In the genomic region with DNA sequence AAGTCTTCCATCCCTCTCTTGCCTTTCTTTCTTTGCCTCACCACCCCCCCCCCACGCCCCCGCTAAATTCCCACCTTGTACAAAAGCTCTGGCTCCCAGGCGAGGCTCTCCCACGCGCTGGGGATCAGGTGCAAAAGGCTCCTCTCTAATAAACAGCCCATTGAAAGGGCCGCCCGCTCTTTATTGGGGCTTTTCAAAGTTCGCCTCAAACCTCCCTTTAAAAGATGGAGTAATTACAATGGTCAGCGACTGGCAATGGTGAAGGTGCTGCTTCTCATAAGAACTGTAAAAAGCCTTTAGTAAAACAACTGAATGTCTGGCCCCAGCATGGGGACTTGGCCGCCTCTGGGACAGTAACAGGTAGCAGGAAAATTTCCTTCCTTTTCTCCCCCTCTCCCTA, we compare ENCODE assay signal across 13 mouse cellular contexts. TPM values are rescaled to one million over a fixed set of nuclear protein-coding genes. Genes with fewer than 3 reads are reported as not detected.
DNase-seq lines count a peak whose midpoint lies in the region; ATAC-seq lines count a peak whose summit lies in the region.
"Had no signal": no experiment of that assay in that cellular context is flagged by ENCODE, and none has a peak within 500 bp of the region (broad histone marks: within the 10 kb centered on the region; RNA-seq: fewer than 3 reads in every experiment).

No protein-coding gene starts in this region.

- H3K4me1 ChIP-seq in limb, embryonic 11.5 days (ENCODE audit: control insufficient read depth, insufficient read depth, low read length): peaks cover 12% of the 10 kb centered on the region; the same call in 1 of the 2 replicates
- peaks cover 36% of the 10 kb centered on the region for H3K4me1 ChIP-seq in limb, embryonic 10.5 days
- peaks cover 18% of the 10 kb centered on the region for H3K4me1 ChIP-seq in forebrain, embryonic 11.5 days (replicated peaks; ENCODE audit: control insufficient read depth, insufficient read depth, low read length)
- H3K4me1 ChIP-seq in midbrain, embryonic 11.5 days (ENCODE audit: control insufficient read depth, insufficient read depth, low read length): peaks cover 30% of the 10 kb centered on the region
- peaks cover 2% of the 10 kb centered on the region; the same call in 1 of the 2 replicates for H3K4me1 ChIP-seq in heart, embryonic 11.5 days (ENCODE audit: control insufficient read depth, insufficient read depth, low read length)
- H3K4me1 ChIP-seq: liver, embryonic 12.5 days had no signal

- no peak for ATAC-seq in limb, embryonic 11.5 days (ENCODE audit: insufficient number of reproducible peaks, low FRiP score, low TSS enrichment, low read depth)
- no peak for ATAC-seq in forebrain, embryonic 11.5 days (replicated peaks; ENCODE audit: low FRiP score)
- ATAC-seq in midbrain, embryonic 11.5 days (ENCODE audit: low FRiP score): no peak
- ATAC-seq in heart, embryonic 11.5 days (replicated peaks; ENCODE audit: insufficient number of reproducible peaks, low FRiP score, low TSS enrichment): no peak
- no peak for ATAC-seq in megakaryocyte-erythroid progenitor cell, adult 5-6 weeks (replicated peaks; ENCODE audit: low FRiP score, low TSS enrichment, poor library complexity, severe bottlenecking)
- ATAC-seq: liver, embryonic 12.5 days had no signal

- no peaks in the 10 kb centered on the region for H3K9me3 ChIP-seq in limb, embryonic 11.5 days (ENCODE audit: control insufficient read depth, low read length)
- no peaks in the 10 kb centered on the region for H3K9me3 ChIP-seq in limb, embryonic 10.5 days (replicated peaks)
- no peaks in the 10 kb centered on the region for H3K9me3 ChIP-seq in forebrain, embryonic 11.5 days (ENCODE audit: control insufficient read depth, low read length)
- H3K9me3 ChIP-seq in midbrain, embryonic 11.5 days (ENCODE audit: control insufficient read depth, low read length): no peaks in the 10 kb centered on the region
- no peaks in the 10 kb centered on the region for H3K9me3 ChIP-seq in heart, embryonic 11.5 days (replicated peaks; ENCODE audit: control insufficient read depth, low read length)
- H3K9me3 ChIP-seq: liver, embryonic 12.5 days had no signal

- H3K4me2 ChIP-seq in limb, embryonic 11.5 days (ENCODE audit: low read depth, severe bottlenecking): no peak overlapping the region
- H3K4me2 ChIP-seq in forebrain, embryonic 11.5 days (ENCODE audit: low read depth, low read length, severe bottlenecking): peak overlapping the region; percentile 57; the same call in 1 of the 2 replicates
- H3K4me2 ChIP-seq in midbrain, embryonic 11.5 days: peak overlapping the region; percentile 57
- no peak overlapping the region for H3K4me2 ChIP-seq in heart, embryonic 11.5 days

- peak; percentile 23 for DNase-seq in limb, embryonic 11.5 days (ENCODE audit: low spot score)
- DNase-seq in limb, embryonic 10.5 days (ENCODE audit: low spot score): no peak
- peak; percentile 58 for DNase-seq in forebrain, embryonic 11.5 days (ENCODE audit: low spot score)
- peak; percentile 91 for DNase-seq in midbrain, embryonic 11.5 days (ENCODE audit: low spot score, missing footprints)
- DNase-seq in frontal cortex, postnatal 10 days (ENCODE audit: low spot score in 2 of 2): no peak
- no peak for DNase-seq in thymus, postnatal 14 days
- DNase-seq: kidney, postnatal 4 days had no signal

- H3K27me3 ChIP-seq in limb, embryonic 11.5 days (ENCODE audit: control insufficient read depth, insufficient read depth, low read length): peaks cover 70% of the 10 kb centered on the region
- H3K27me3 ChIP-seq in limb, embryonic 10.5 days (ENCODE audit: low read depth, poor library complexity, severe bottlenecking): peaks cover 97% of the 10 kb centered on the region
- peaks cover 63% of the 10 kb centered on the region for H3K27me3 ChIP-seq in forebrain, embryonic 11.5 days (ENCODE audit: control insufficient read depth, insufficient read depth, low read length)
- H3K27me3 ChIP-seq in midbrain, embryonic 11.5 days (ENCODE audit: control insufficient read depth, insufficient read depth, low read length): peaks cover 66% of the 10 kb centered on the region
- peaks cover 69% of the 10 kb centered on the region for H3K27me3 ChIP-seq in heart, embryonic 11.5 days (ENCODE audit: control insufficient read depth, insufficient read depth, low read length)
- H3K27me3 ChIP-seq: CH12.LX had no signal

- WGBS in limb, embryonic 11.5 days: 2% methylated on average over 10 of the region's 10 CpGs
- WGBS in limb, embryonic 10.5 days: 2% methylated on average over 10 of the region's 10 CpGs
- WGBS in forebrain, embryonic 11.5 days: 2% methylated on average over 10 of the region's 10 CpGs
- 3% methylated on average over 10 of the region's 10 CpGs for WGBS in midbrain, embryonic 11.5 days
- WGBS in heart, embryonic 11.5 days (ENCODE audit: insufficient replicate concordance): 7% methylated on average over 10 of the region's 10 CpGs

- H3K4me3 ChIP-seq in limb, embryonic 11.5 days (ENCODE audit: low read depth, low read length): no peak overlapping the region
- H3K4me3 ChIP-seq in limb, embryonic 10.5 days: no peak overlapping the region
- H3K4me3 ChIP-seq in forebrain, embryonic 11.5 days (ENCODE audit: low read depth, low read length): peak overlapping the region; percentile 28
- H3K4me3 ChIP-seq in midbrain, embryonic 11.5 days (ENCODE audit: low read depth, low read length): peak overlapping the region; percentile 43
- no peak overlapping the region for H3K4me3 ChIP-seq in heart, embryonic 11.5 days (ENCODE audit: low read depth, low read length)

- H3K9ac ChIP-seq in limb, embryonic 11.5 days (ENCODE audit: low read length): no peak overlapping the region
- no peak overlapping the region; the same call in 1 of the 2 replicates for H3K9ac ChIP-seq in forebrain, embryonic 11.5 days (ENCODE audit: low read length)
- H3K9ac ChIP-seq in midbrain, embryonic 11.5 days (ENCODE audit: low read length): peak overlapping the region; percentile 62
- no peak overlapping the region for H3K9ac ChIP-seq in heart, embryonic 11.5 days (ENCODE audit: low read depth, low read length)
- H3K9ac ChIP-seq: liver, embryonic 12.5 days had no signal

- H3K27ac ChIP-seq in limb, embryonic 11.5 days (replicated peaks; ENCODE audit: low read depth, low read length): no peak overlapping the region
- no peak overlapping the region for H3K27ac ChIP-seq in limb, embryonic 10.5 days
- H3K27ac ChIP-seq in forebrain, embryonic 11.5 days (ENCODE audit: low read depth, low read length): peak overlapping the region; percentile 50
- H3K27ac ChIP-seq in midbrain, embryonic 11.5 days (ENCODE audit: low read depth, low read length): no peak overlapping the region; the same call in 1 of the 2 replicates
- no peak overlapping the region for H3K27ac ChIP-seq in heart, embryonic 11.5 days (ENCODE audit: low read depth, low read length)
- H3K27ac ChIP-seq: liver, embryonic 12.5 days had no signal

- H3K36me3 ChIP-seq in limb, embryonic 11.5 days (ENCODE audit: control insufficient read depth, insufficient read depth, low read length): no peaks in the 10 kb centered on the region
- no peaks in the 10 kb centered on the region for H3K36me3 ChIP-seq in limb, embryonic 10.5 days
- H3K36me3 ChIP-seq in forebrain, embryonic 11.5 days (ENCODE audit: control insufficient read depth, insufficient read depth, low read length): no peaks in the 10 kb centered on the region
- H3K36me3 ChIP-seq in midbrain, embryonic 11.5 days (ENCODE audit: control insufficient read depth, insufficient read depth, low read length): no peaks in the 10 kb centered on the region
- H3K36me3 ChIP-seq in heart, embryonic 11.5 days (ENCODE audit: control insufficient read depth, insufficient read depth, low read length): no peaks in the 10 kb centered on the region
- H3K36me3 ChIP-seq: liver, embryonic 12.5 days had no signal

RNA-seq across cellular contexts. Expression of a gene that starts 0.9 kb away (rescaled TPM):
- 0.20 TPM in 1 of 2 replicates, not detected in the other for polyA plus RNA-seq in limb, embryonic 11.5 days (2014; fragmentation: Nextera tagmentation; extraction: Ambion mirVana)
- polyA plus RNA-seq in limb, embryonic 10.5 days (2016; fragmentation: Nextera tagmentation; extraction: Ambion mirVana): 0.06 TPM in 1 of 2 replicates, not detected in the other
- 30.7 and 34.3 TPM in 2 replicates for polyA plus RNA-seq in forebrain, embryonic 11.5 days (2014; fragmentation: Nextera tagmentation; extraction: Ambion mirVana)
- polyA plus RNA-seq in midbrain, embryonic 11.5 days (2014; fragmentation: Nextera tagmentation; extraction: Ambion mirVana): 43.4 TPM in 2 replicates
- polyA plus RNA-seq in heart, embryonic 11.5 days (2014; fragmentation: Nextera tagmentation; extraction: Ambion mirVana): 0.18 TPM in 1 of 2 replicates, not detected in the other
- total RNA-seq in megakaryocyte-erythroid progenitor cell, adult 5-6 weeks (2014; fragmentation: Nextera tagmentation): not detected in 2 replicates
- total RNA-seq in megakaryocyte-erythroid progenitor cell, adult 5-6 weeks (2017): not detected in 2 replicates
- total RNA-seq: CH12.LX had no signal
- polyA plus RNA-seq: heart, embryonic 16.5 days; liver, embryonic 12.5 days; thymus, postnatal 0 days had no signal

RNA-seq across cellular contexts. Expression of a gene that starts 0.9 kb away (rescaled TPM):
- polyA plus RNA-seq in limb, embryonic 11.5 days (2014; fragmentation: Nextera tagmentation; extraction: Ambion mirVana): 0.30 and 1.0 TPM in 2 replicates
- polyA plus RNA-seq in limb, embryonic 10.5 days (2016; fragmentation: Nextera tagmentation; extraction: Ambion mirVana): 0.19 and 0.89 TPM in 2 replicates
- polyA plus RNA-seq in forebrain, embryonic 11.5 days (2014; fragmentation: Nextera tagmentation; extraction: Ambion mirVana): 1.2 and 2.2 TPM in 2 replicates
- 2.4 and 2.5 TPM in 2 replicates for polyA plus RNA-seq in midbrain, embryonic 11.5 days (2014; fragmentation: Nextera tagmentation; extraction: Ambion mirVana)
- 0.14 and 1.2 TPM in 2 replicates for polyA plus RNA-seq in heart, embryonic 11.5 days (2014; fragmentation: Nextera tagmentation; extraction: Ambion mirVana)
- 4.6 and 7.0 TPM in 2 replicates for total RNA-seq in megakaryocyte-erythroid progenitor cell, adult 5-6 weeks (2014; fragmentation: Nextera tagmentation)
- total RNA-seq in megakaryocyte-erythroid progenitor cell, adult 5-6 weeks (2017): 5.0 and 9.1 TPM in 2 replicates

Comparison
In these comparisons a context has a peak if more than half of its experiments do, and no peak if none do; other contexts are left out.
1. DNase-seq: peak in limb, embryonic 11.5 days (single experiment), forebrain, embryonic 11.5 days (single experiment) and midbrain, embryonic 11.5 days (single experiment); none in limb, embryonic 10.5 days (single experiment), frontal cortex, postnatal 10 days (0 of 2) and thymus, postnatal 14 days (single experiment).
2. H3K4me2 ChIP-seq: peak in forebrain, embryonic 11.5 days (single experiment) and midbrain, embryonic 11.5 days (single experiment); none in limb, embryonic 11.5 days (single experiment) and heart, embryonic 11.5 days (single experiment).
3. H3K4me3 ChIP-seq: peak in forebrain, embryonic 11.5 days (single experiment) and midbrain, embryonic 11.5 days (single experiment); none in limb, embryonic 11.5 days (single experiment), limb, embryonic 10.5 days (single experiment) and heart, embryonic 11.5 days (single experiment).
4. RNA of a gene that starts 0.9 kb away (polyA plus RNA-seq): 43.4 TPM in midbrain, embryonic 11.5 days and 30.7 to 34.3 TPM in forebrain, embryonic 11.5 days; 0.20 TPM in limb, embryonic 11.5 days, 0.18 TPM in heart, embryonic 11.5 days and 0.06 TPM in limb, embryonic 10.5 days; every median in the first group is over 10 times any median in the second.